Mouse (Mus musculus): ENCODE measurements around the gene Elf2.

GRCm38 (mm10) chr3:51343260-51343659 is 2.8 kb upstream of the Elf2 start:
- TF ChIP-seq CTCF (conservative IDR thresholded peaks at IDR 0.05; ENCODE audit: low read length) (no peak), POU5F1 (IDR thresholded peaks at IDR 0.05; ENCODE audit: borderline replicate concordance, low read length) (no peak)

All from E14TG2a.4 (cell line).